Mouse (Mus musculus): ENCODE measurements around the gene Ptgis. TPM values are rescaled to one million over a fixed set of nuclear protein-coding genes. Genes with fewer than 3 reads are reported as not detected.

Gene Ptgis
- polyA plus RNA-seq, 2 experiments, result 31.2 to 37.7 TPM

DNA sequence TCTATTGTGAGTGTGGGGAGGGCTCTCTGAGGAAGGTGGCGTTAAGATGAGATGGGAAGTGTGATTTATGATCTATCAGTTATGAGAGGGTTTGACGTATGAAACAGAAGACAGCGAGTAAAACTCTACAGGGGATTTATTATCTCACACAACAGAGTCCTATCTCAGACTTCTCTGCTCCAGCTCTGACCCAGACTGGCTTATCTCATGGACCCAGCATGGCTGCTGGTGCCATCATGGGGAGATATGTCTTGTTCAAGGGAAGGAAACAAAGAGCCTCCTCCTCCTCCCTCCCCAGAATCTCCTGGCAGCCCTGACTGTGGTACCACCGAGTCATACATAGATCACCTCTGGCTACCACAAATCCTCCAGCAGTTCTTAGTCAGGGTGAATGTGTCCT, 98.6 kb downstream of the Ptgis start:
- Histone ChIP-seq H3K4me2 (replicated peaks; ENCODE audit: low read depth, low read length, severe bottlenecking) (no peak overlapping the region), H3K4me3 (replicated peaks; ENCODE audit: low read length) (no peak overlapping the region), H3K36me3 (ENCODE audit: control insufficient read depth, insufficient read depth, low read length) (no peaks in the 10 kb centered on the region), H3K27me3 (ENCODE audit: control insufficient read depth, insufficient read depth, low read length) (peaks cover 10% of the 10 kb centered on the region; the same call in 1 of the 2 replicates), H3K9ac (ENCODE audit: low read depth, low read length, severe bottlenecking) (no peak overlapping the region), H3K9me3 (ENCODE audit: control insufficient read depth, low read length) (no peaks in the 10 kb centered on the region), H3K4me1 (ENCODE audit: control insufficient read depth, insufficient read depth, low read length) (no peaks in the 10 kb centered on the region; the same call in 1 of the 2 replicates), H3K27ac (replicated peaks; ENCODE audit: low read depth, low read length) (no peak overlapping the region)
- 87% methylated on average over 4 of the region's 4 CpGs for WGBS
- no peak for TF ChIP-seq POLR2A (IDR thresholded peaks at IDR 0.05; ENCODE audit: borderline replicate concordance, extremely low read depth, insufficient read depth, insufficient read length)
- DNase-seq (ENCODE audit: low spot score) (no peak), ATAC-seq (ENCODE audit: low FRiP score, low read depth) (no peak)

Other genes with a start within 250 kb of the Ptgis start
- gene Stau1, start 244.3 kb downstream of the Ptgis start, polyA plus RNA-seq (2012; rRNA removed), result 64.0 and 71.4 TPM in 2 replicates
- gene Stau1, start 244.3 kb downstream of the Ptgis start, polyA plus RNA-seq (2014; fragmentation: Nextera tagmentation; extraction: Ambion mirVana), result 88.8 and 96.5 TPM in 2 replicates
- gene Ddx27, start 225.4 kb downstream of the Ptgis start, polyA plus RNA-seq (2012; rRNA removed), result 45.2 and 50.2 TPM in 2 replicates
- 36.5 and 39.2 TPM in 2 replicates for gene Ddx27, start 225.4 kb downstream of the Ptgis start, polyA plus RNA-seq (2014; fragmentation: Nextera tagmentation; extraction: Ambion mirVana)
- 10.6 and 11.9 TPM in 2 replicates for gene Znfx1, start 177.6 kb downstream of the Ptgis start, polyA plus RNA-seq (2012; rRNA removed)
- 7.8 and 9.5 TPM in 2 replicates for gene Znfx1, start 177.6 kb downstream of the Ptgis start, polyA plus RNA-seq (2014; fragmentation: Nextera tagmentation; extraction: Ambion mirVana)
- gene Kcnb1, start 50.4 kb downstream of the Ptgis start, polyA plus RNA-seq (2012; rRNA removed), result 2.7 and 3.3 TPM in 2 replicates
- 1.3 and 1.6 TPM in 2 replicates for gene Kcnb1, start 50.4 kb downstream of the Ptgis start, polyA plus RNA-seq (2014; fragmentation: Nextera tagmentation; extraction: Ambion mirVana)
- gene B4galt5, start 108.6 kb upstream of the Ptgis start, polyA plus RNA-seq (2012; rRNA removed), result 21.8 and 23.6 TPM in 2 replicates
- gene B4galt5, start 108.6 kb upstream of the Ptgis start, polyA plus RNA-seq (2014; fragmentation: Nextera tagmentation; extraction: Ambion mirVana), result 23.2 and 24.5 TPM in 2 replicates
- gene Slc9a8, start 181.1 kb upstream of the Ptgis start, polyA plus RNA-seq (2012; rRNA removed), result 43.0 and 62.1 TPM in 2 replicates
- 16.7 and 20.1 TPM in 2 replicates for gene Slc9a8, start 181.1 kb upstream of the Ptgis start, polyA plus RNA-seq (2014; fragmentation: Nextera tagmentation; extraction: Ambion mirVana)

Measured in limb, embryonic 14.5 days (tissue).